Mouse (Mus musculus): ENCODE measurements at regions not wholly inside any gene's neighbourhood (a gene's known extent, or its start where the extent isn't known, plus 50 kb on each side); places are given as distances from the start of the nearest gene placed in this dataset.
"Not testable (repeated sequence)": the region's sequence is repeated elsewhere in the genome, so short reads cannot be mapped to it uniquely, and the experiment has no call there.

DNA sequence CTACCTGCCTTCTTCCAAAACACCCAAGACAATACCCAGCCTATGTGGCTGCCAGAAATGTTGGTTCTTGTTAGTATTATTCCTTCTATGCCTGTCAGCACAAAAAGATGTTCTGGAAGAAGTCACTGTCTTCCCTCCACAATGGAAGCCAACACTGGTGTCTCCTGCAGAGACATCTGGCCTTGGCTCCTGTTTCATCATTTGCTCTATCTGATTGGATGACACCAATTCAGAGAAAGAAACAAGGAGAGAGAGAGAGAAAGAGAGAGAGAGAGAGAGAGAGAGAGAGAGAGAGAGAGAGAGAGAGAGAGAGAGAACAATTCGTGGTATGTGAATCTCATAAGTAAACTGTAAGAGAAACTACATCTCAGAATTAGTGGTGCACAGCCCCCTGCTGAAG is 218.9 kb upstream of the Klf3 start:
- 0 out of 2 replicates have a peak, but pooled peaks cover 3% of the 10 kb centered on the region for H3K27me3 ChIP-seq
- H3K4me1 ChIP-seq (replicated peaks): peaks cover 25% of the 10 kb centered on the region
- no peak for ATAC-seq (ENCODE audit: low read depth)
- H3K9me3 ChIP-seq: 0 out of 2 replicates have a peak, but pooled peaks cover 6% of the 10 kb centered on the region
- H3K4me2 ChIP-seq: no peak overlapping the region
- H3K4me3 ChIP-seq: no peak overlapping the region
- H3K36me3 ChIP-seq: no peaks in the 10 kb centered on the region
- H3K27ac ChIP-seq (replicated peaks): no peak overlapping the region
- WGBS: 93% methylated on average over 1 of the region's 1 CpGs
- H3K9ac ChIP-seq: no peak overlapping the region

GRCm38 (mm10) chr5:64585076-64585786 is 218.0 kb upstream of the Klf3 start:
- 47% methylated on average over 6 of the region's 6 CpGs for WGBS
- H3K36me3 ChIP-seq: no peaks in the 10 kb centered on the region
- peaks cover 16% of the 10 kb centered on the region for H3K4me1 ChIP-seq (replicated peaks)
- H3K27me3 ChIP-seq: 0 out of 2 replicates have a peak, but pooled peaks cover 3% of the 10 kb centered on the region
- 0 out of 2 replicates have a peak, but pooled peaks cover 6% of the 10 kb centered on the region for H3K9me3 ChIP-seq
- no peak overlapping the region for H3K4me3 ChIP-seq
- no peak overlapping the region for H3K27ac ChIP-seq (replicated peaks)
- no peak overlapping the region for H3K4me2 ChIP-seq
- peak; percentile 71; the same call in 1 of the 2 replicates for ATAC-seq (ENCODE audit: low read depth)
- H3K9ac ChIP-seq: no peak overlapping the region

DNA sequence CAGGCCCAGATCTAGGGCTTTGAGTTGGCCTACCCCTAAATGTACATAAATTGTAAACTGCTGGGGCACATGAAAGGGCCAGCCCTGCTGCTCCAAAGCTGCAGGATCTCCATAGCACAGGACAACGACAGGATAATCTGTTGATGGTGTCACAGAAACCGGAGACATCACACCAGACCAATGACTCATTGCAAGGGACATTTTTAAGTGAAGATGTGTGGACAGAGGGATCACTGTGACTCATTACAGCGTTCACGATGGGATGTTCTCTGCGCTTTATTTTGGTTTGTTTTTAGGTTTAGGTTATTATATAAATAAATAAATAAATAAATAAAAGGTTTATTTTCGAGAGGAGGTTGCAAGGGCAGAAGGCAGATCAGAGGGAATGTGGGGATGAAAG is 216.9 kb upstream of the Klf3 start:
- no peak overlapping the region for H3K4me2 ChIP-seq
- ATAC-seq (ENCODE audit: low read depth): no peak
- 0 out of 2 replicates have a peak, but pooled peaks cover 3% of the 10 kb centered on the region for H3K27me3 ChIP-seq
- H3K36me3 ChIP-seq: no peaks in the 10 kb centered on the region
- no peak overlapping the region for H3K4me3 ChIP-seq
- WGBS: 89% methylated on average over 6 of the region's 6 CpGs
- 0 out of 2 replicates have a peak, but pooled peaks cover 6% of the 10 kb centered on the region for H3K9me3 ChIP-seq
- H3K27ac ChIP-seq (replicated peaks): no peak overlapping the region
- peaks cover 16% of the 10 kb centered on the region for H3K4me1 ChIP-seq (replicated peaks)
- H3K9ac ChIP-seq: no peak overlapping the region

DNA sequence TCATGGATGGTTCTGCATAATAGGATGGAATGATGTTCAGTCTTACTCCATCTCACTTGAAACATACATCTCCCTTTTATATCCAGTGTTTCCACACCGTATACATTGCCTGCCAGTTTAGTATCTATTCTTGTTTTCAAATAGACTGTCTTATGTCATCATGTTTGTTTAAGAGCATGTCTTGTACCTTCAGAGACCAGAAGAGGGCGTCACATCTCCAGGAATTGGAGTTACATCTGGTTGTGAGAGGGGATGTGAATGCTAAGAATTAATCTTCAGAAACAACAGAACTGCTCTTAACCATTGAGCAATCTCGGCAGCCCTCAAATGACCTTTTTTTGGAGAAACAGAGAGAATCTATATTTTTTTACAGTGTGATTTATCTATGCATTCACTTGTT is 216.3 kb upstream of the Klf3 start:
- H3K9me3 ChIP-seq: 0 out of 2 replicates have a peak, but pooled peaks cover 6% of the 10 kb centered on the region
- WGBS: 88% methylated on average over 3 of the region's 3 CpGs
- peaks cover 16% of the 10 kb centered on the region for H3K4me1 ChIP-seq (replicated peaks)
- no peaks in the 10 kb centered on the region for H3K36me3 ChIP-seq
- H3K4me2 ChIP-seq: no peak overlapping the region
- no peak overlapping the region for H3K4me3 ChIP-seq
- H3K27me3 ChIP-seq: 0 out of 2 replicates have a peak, but pooled peaks cover 3% of the 10 kb centered on the region
- no peak overlapping the region for H3K9ac ChIP-seq
- no peak overlapping the region for H3K27ac ChIP-seq (replicated peaks)
- ATAC-seq (ENCODE audit: low read depth): no peak

DNA sequence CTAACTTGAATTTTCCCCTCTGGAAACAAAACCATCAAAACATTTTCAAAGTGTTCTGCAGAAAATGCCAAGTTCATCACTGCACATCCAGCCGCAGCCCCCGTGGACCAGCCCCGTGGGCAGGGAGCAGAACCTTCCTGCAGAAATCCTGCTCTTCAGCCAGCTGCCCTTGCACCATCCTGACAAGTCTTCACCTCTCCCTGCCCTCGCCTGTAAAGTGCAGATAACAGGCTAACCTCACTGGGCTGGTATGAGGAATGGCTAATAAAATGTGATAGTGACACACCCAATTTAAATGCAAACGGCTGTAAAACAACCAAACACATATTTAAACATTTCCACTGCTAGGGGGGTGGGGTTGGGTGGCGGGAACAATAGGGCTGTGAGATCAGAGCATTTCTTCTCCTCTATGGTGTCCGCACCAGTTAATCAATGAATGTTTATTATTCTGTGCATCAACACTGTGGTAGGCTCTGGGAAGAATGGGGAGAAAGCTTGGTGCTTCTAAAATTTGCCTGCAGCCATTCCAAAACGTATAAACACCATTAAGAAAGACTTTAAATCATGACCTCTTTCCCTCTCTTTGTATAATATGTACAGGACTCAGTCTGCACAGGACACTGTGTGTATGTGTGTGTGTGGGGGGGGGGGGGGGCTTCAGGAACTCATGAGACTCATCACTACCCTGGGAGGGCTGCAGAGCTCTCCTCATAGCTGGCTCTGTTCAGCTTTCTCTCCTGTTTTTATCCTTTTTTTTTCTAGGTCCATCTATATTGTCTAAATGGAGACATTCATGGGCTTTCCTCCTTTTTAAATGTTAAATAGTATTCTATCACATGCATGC is 215.1 kb upstream of the Klf3 start:
- Histone ChIP-seq H3K4me2 (no peak overlapping the region), H3K27me3 (0 out of 2 replicates have a peak, but pooled peaks cover 3% of the 10 kb centered on the region), H3K4me1 (replicated peaks) (peaks cover 16% of the 10 kb centered on the region), H3K36me3 (no peaks in the 10 kb centered on the region), H3K9ac (no peak overlapping the region), H3K4me3 (no peak overlapping the region), H3K27ac (replicated peaks) (0 out of 2 replicates have a peak overlapping the region, but pooled peaks have one; percentile 23), H3K9me3 (0 out of 2 replicates have a peak, but pooled peaks cover 6% of the 10 kb centered on the region)
- ATAC-seq (ENCODE audit: low read depth): no peak
- WGBS: 25% methylated on average over 8 of the region's 8 CpGs

- H3K36me3 ChIP-seq; H3K27ac ChIP-seq (replicated peaks); H3K9me3 ChIP-seq; H3K4me2 ChIP-seq; H3K27me3 ChIP-seq; ATAC-seq (ENCODE audit: low read depth); H3K9ac ChIP-seq; H3K4me3 ChIP-seq: not testable (repeated sequence)
- 96% methylated on average over 8 of the region's 8 CpGs for WGBS
- H3K4me1 ChIP-seq (replicated peaks): peaks cover 16% of the 10 kb centered on the region
Measured at GRCm38 (mm10) chr5:64588768-64589167, 214.4 kb upstream of the Klf3 start.

- Histone ChIP-seq H3K4me3 (no peak overlapping the region), H3K4me2 (no peak overlapping the region), H3K27me3 (no peaks in the 10 kb centered on the region), H3K4me1 (replicated peaks) (peaks cover 21% of the 10 kb centered on the region), H3K9me3 (0 out of 2 replicates have a peak, but pooled peaks cover 6% of the 10 kb centered on the region), H3K27ac (replicated peaks) (no peak overlapping the region), H3K36me3 (no peaks in the 10 kb centered on the region), H3K9ac (no peak overlapping the region)
- 93% methylated on average over 5 of the region's 5 CpGs for WGBS
- no peak for ATAC-seq (ENCODE audit: low read depth)
Measured at GRCm38 (mm10) chr5:64590036-64590435, 213.2 kb upstream of the Klf3 start.

DNA sequence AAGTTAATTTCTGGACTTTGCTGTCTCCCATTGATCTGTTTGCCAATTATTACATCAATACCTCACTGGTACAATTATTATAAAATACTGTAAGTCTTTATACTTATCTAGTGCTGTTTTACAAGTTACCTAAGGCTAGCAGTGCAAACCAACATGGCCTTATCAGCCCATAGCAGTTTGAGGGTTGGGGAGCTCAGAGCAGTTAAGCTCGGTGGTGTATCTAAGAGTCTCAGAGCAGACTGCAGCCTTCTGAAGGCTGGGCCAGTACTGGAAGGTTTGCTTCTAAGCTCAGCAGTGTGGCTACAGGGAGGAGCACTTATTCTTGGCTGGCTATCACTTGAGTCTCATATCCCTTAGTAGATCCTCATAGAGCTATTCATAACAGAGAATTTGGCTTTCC is 212.4 kb upstream of the Klf3 start:
- H3K27ac ChIP-seq (replicated peaks): no peak overlapping the region
- ATAC-seq (ENCODE audit: low read depth): no peak
- WGBS: 83% methylated on average over 1 of the region's 1 CpGs
- no peaks in the 10 kb centered on the region for H3K36me3 ChIP-seq
- H3K4me3 ChIP-seq: no peak overlapping the region
- H3K4me1 ChIP-seq (replicated peaks): peaks cover 21% of the 10 kb centered on the region
- H3K27me3 ChIP-seq: no peaks in the 10 kb centered on the region
- no peak overlapping the region for H3K4me2 ChIP-seq
- H3K9ac ChIP-seq: no peak overlapping the region
- H3K9me3 ChIP-seq: 0 out of 2 replicates have a peak, but pooled peaks cover 6% of the 10 kb centered on the region

DNA sequence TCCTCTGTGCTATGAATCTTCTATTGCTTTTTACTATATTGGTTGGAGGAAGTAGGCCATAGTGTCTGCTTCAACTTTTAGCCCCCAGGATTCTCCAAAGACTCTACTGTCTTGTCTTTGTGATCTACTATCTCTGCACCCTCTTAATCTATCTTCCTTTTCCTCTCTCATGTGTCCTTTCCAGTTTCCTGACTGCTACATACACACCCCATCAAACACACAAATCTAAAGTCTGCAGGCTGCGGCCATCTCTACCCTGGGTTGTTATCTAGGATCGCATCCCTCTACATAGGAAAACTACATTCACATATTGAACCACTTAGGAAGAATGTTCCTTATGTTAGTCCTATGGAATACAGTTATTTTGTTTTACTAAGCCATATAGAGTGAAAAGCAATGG is 211.4 kb upstream of the Klf3 start:
- no peak for ATAC-seq (ENCODE audit: low read depth)
- no peaks in the 10 kb centered on the region for H3K27me3 ChIP-seq
- peaks cover 24% of the 10 kb centered on the region for H3K4me1 ChIP-seq (replicated peaks)
- H3K4me2 ChIP-seq: no peak overlapping the region
- H3K27ac ChIP-seq (replicated peaks): no peak overlapping the region
- no peaks in the 10 kb centered on the region for H3K36me3 ChIP-seq
- H3K9me3 ChIP-seq: 0 out of 2 replicates have a peak, but pooled peaks cover 6% of the 10 kb centered on the region
- WGBS: over 99% methylated on average over 2 of the region's 2 CpGs
- H3K9ac ChIP-seq: no peak overlapping the region
- H3K4me3 ChIP-seq: no peak overlapping the region

DNA sequence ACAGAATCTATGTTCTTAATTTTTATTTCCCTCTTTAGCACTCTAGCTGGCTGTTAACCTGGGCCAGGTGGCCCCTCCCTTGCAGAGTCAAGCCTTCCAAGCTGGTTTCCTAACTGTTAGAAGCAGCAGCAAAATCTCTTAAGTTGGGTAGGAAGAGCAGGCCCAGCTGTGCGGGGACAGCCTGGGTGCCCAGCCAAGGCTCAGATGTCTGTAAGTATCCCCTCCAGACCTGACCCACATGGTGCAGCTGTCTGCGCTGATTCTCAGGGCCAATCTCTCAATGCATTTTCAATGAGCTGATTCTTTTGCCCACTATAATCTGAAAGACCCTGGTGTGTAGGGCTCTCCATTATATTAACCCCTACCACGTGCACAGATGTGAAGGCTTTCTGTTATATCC is 208.0 kb upstream of the Klf3 start:
- ATAC-seq (ENCODE audit: low read depth): peak; percentile 76
- H3K4me3 ChIP-seq: no peak overlapping the region
- 33% methylated on average over 3 of the region's 3 CpGs for WGBS

DNA sequence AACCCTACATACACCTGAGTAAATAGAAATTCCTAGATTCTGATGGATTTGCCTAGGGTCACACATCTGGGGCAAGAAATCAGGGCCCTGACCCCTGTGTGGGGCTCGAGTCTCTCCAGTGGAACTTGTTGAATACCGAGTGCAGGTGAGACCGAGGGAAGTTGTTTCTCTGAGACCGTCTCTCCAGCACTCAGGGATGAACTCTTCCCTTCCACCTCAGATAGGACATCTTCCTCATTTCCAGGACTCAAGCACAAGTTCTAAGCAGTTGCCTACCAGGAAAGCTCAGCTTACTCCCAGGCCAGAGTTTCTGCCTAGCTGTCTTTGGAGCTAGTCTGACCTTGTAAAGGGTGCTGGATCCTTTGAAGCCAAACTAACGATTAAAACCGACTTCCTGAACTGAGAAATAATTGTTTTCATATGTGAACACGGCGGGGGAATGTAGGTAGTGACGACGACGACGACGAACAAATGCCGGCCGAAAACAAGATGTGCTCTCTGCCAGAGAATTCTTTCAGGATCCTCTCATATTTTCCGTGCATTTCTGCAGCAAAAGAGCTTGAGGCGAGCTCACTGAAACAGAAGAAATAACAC is 207.3 kb upstream of the Klf3 start:
- H3K4me3 ChIP-seq: no peak overlapping the region
- 70% methylated on average over 17 of the region's 17 CpGs for whole genome bisulfite sequencing
- H3K36me3 ChIP-seq: no peaks in the 10 kb centered on the region
- H3K4me1 ChIP-seq (replicated peaks): peaks cover 29% of the 10 kb centered on the region
- H3K27ac ChIP-seq (replicated peaks): no peak overlapping the region
- ATAC-seq (ENCODE audit: low read depth): no peak
- no peak overlapping the region for H3K4me2 ChIP-seq
- H3K9ac ChIP-seq: no peak overlapping the region
- no peaks in the 10 kb centered on the region for H3K27me3 ChIP-seq
- H3K9me3 ChIP-seq: no peaks in the 10 kb centered on the region

More for the DNA sequence above, 208.0 kb upstream of the Klf3 start:
- Histone ChIP-seq H3K4me2 (no peak overlapping the region), H3K27ac (replicated peaks) (no peak overlapping the region), H3K27me3 (no peaks in the 10 kb centered on the region), H3K9ac (no peak overlapping the region), H3K36me3 (no peaks in the 10 kb centered on the region), H3K9me3 (no peaks in the 10 kb centered on the region), H3K4me1 (replicated peaks) (peaks cover 29% of the 10 kb centered on the region)

DNA sequence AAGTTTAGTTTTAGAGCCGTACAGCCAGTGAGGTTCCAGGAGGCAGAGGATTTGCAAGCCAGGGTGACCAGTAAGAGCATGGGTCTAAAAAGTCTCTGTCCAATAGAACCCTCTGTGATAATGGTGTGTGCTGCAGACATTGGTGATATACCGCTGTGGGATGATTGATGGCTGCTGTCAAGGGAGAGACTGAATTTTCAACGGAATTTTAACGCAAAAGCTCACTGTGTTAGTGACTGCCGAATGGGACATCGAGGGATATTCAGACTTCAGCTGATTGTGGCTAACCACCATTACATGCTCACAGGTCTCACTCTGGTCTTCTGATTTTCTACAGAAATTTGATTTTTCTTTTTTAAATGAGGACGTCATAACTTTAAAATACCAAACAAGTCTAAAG is 206.2 kb upstream of the Klf3 start:
- 59% methylated on average over 7 of the region's 7 CpGs for WGBS

More for the DNA sequence above, 206.2 kb upstream of the Klf3 start:
- no peaks in the 10 kb centered on the region for H3K36me3 ChIP-seq
- no peaks in the 10 kb centered on the region for H3K9me3 ChIP-seq
- no peaks in the 10 kb centered on the region for H3K27me3 ChIP-seq
- no peak overlapping the region for H3K4me2 ChIP-seq
- ATAC-seq (ENCODE audit: low read depth): no peak
- H3K4me1 ChIP-seq (replicated peaks): peaks cover 29% of the 10 kb centered on the region
- H3K9ac ChIP-seq: no peak overlapping the region
- H3K27ac ChIP-seq (replicated peaks): no peak overlapping the region
- H3K4me3 ChIP-seq: no peak overlapping the region

All from neural tube, embryonic 13.5 days (tissue).